Mouse (Mus musculus): Measurements from ENCODE around the gene Gemin6.

DNA sequence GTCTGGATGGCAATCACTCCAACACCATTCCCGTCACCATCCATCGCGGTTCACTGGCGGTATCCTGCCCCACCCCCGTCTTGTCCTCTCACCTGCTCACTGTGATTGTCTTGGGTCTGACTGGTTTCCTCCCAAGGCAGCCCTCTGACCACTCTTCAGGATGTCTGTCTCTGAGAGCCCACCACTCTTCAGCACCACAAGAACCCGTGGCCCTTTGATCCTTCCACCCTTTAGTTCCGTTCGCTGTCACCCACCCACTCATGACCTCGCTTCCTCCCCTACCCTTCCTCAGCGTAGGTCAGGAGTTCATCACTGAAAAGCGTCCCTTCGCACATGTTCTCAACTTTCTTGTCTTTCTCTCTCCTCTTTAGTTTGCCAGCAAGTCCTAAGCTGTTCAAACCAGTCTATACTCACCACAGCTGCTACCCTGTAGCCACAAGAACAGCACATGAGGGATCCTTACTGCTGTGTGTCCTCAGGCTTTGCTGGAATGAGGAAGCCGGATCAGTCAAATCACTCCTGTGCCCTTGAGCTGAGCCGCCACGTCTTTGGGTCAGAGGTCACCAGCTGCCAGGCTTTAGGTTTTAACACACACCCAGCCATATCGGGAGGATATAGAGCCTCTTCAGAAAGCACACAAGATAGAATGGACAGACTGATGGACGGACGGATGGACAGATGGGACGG, 49.4 kb upstream of the Gemin6 start:
- no peak for TF ChIP-seq CTCF (IDR thresholded peaks at IDR 0.05; ENCODE audit: control insufficient read depth, insufficient read depth, insufficient replicate concordance, low read depth, low read length)
- no peak for TF ChIP-seq POLR2A (IDR thresholded peaks at IDR 0.05; ENCODE audit: control insufficient read depth, low read depth, low read length)

All from testis, adult 2 months (tissue).